Mouse (Mus musculus) small intestine, adult 10 weeks (tissue): ENCODE measurements around the gene Afg1l. TPM values are rescaled to one million over a fixed set of nuclear protein-coding genes. Genes with fewer than 3 reads are reported as not detected.

Experiments used
- polyA plus RNA-seq: library from polyadenylated mRNA; stranded (reverse); fragments of 350-450 nt; fragmentation: Illumina TruSeq; extraction: RNeasy Lipid Tissue Mini Kit (QIAGEN cat#74804); gene quantifications from one replicate; pipeline ENCODE4 v1.2.3, GENCODE M21; 2014; ENCODE audit warnings: low replicate concordance

The Afg1l gene
- 9.6 TPM for polyA plus RNA-seq

GRCm38 (mm10) chr10:42478341-42478720 is at the start of gene Afg1l:
Gene Afg1l (minus strand): TSS chr10:42478565.

GRCm38 (mm10) chr10:42501775-42502348 is 23.5 kb upstream of the Afg1l start, which contains the start of gene Snx3:
Gene Snx3 (plus strand): TSS chr10:42502030.

GRCm38 (mm10) chr10:42276507-42277345 is 201.6 kb downstream of the Afg1l start, which contains the start of gene Foxo3:
Gene Foxo3 (minus strand): TSS chr10:42276755.

Other genes starting within 250 kb of the Afg1l start
- 17.0 TPM for gene Foxo3, start 201.8 kb downstream of the Afg1l start, polyA plus RNA-seq
- 165 TPM for gene Snx3, start 23.5 kb upstream of the Afg1l start, polyA plus RNA-seq
- gene Nr2e1, start 105.1 kb upstream of the Afg1l start, polyA plus RNA-seq, result not detected
- gene Ostm1, start 105.3 kb upstream of the Afg1l start, polyA plus RNA-seq, result 37.5 TPM